Mouse (Mus musculus): ENCODE results near the gene Cobll1.
"Not testable (repeated sequence)": the region's sequence is repeated elsewhere in the genome, so short reads cannot be mapped to it uniquely, and the experiment has no call there.

Cobll1 gene

GRCm38 (mm10) chr2:65238964-65239570, at the start of gene Cobll1:
Cobll1 (minus strand) TSS chr2:65239403.
- peak; percentile 67 for DNase-seq (ENCODE audit: low read depth, low spot score)

GRCm38 (mm10) chr2:65288696-65289095, 49.5 kb upstream of the Cobll1 start:
- DNase-seq (ENCODE audit: low read depth, low spot score) = no peak

- DNase-seq (ENCODE audit: low read depth, low spot score) = peak; percentile 96
Observed at GRCm38 (mm10) chr2:65285380-65285779, 46.2 kb upstream of the Cobll1 start.

GRCm38 (mm10) chr2:65282979-65283378, 43.8 kb upstream of the Cobll1 start:
- no peak for DNase-seq (ENCODE audit: low read depth, low spot score)

GRCm38 (mm10) chr2:65279029-65279690, 40.0 kb upstream of the Cobll1 start:
- peak; percentile 42 for DNase-seq (ENCODE audit: low read depth, low spot score)

GRCm38 (mm10) chr2:65275443-65276061, 36.3 kb upstream of the Cobll1 start:
- DNase-seq (ENCODE audit: low read depth, low spot score) = no peak

GRCm38 (mm10) chr2:65273910-65274309, 34.7 kb upstream of the Cobll1 start:
- no peak for DNase-seq (ENCODE audit: low read depth, low spot score)

- DNase-seq (ENCODE audit: low read depth, low spot score) = peak; percentile 40
Observed at GRCm38 (mm10) chr2:65268731-65269130, 29.5 kb upstream of the Cobll1 start.

- no peak for DNase-seq (ENCODE audit: low read depth, low spot score)
Observed at GRCm38 (mm10) chr2:65267834-65268233, 28.6 kb upstream of the Cobll1 start.

GRCm38 (mm10) chr2:65266576-65267299, 27.5 kb upstream of the Cobll1 start:
- no peak for DNase-seq (ENCODE audit: low read depth, low spot score)

- no peak for DNase-seq (ENCODE audit: low read depth, low spot score)
Observed at GRCm38 (mm10) chr2:65262251-65262650, 23.0 kb upstream of the Cobll1 start.

GRCm38 (mm10) chr2:65260828-65261227, 21.6 kb upstream of the Cobll1 start:
- DNase-seq (ENCODE audit: low read depth, low spot score) = not testable (repeated sequence)

- DNase-seq (ENCODE audit: low read depth, low spot score) = no peak
Observed at GRCm38 (mm10) chr2:65260400-65260799, 21.2 kb upstream of the Cobll1 start.

GRCm38 (mm10) chr2:65257446-65257845, 18.2 kb upstream of the Cobll1 start:
- no peak for DNase-seq (ENCODE audit: low read depth, low spot score)

- DNase-seq (ENCODE audit: low read depth, low spot score) = no peak
Observed at GRCm38 (mm10) chr2:65256494-65257254, 17.5 kb upstream of the Cobll1 start.

GRCm38 (mm10) chr2:65250589-65251104, 11.4 kb upstream of the Cobll1 start:
- DNase-seq (ENCODE audit: low read depth, low spot score) = no peak

- DNase-seq (ENCODE audit: low read depth, low spot score) = no peak
Observed at GRCm38 (mm10) chr2:65249575-65249974, 10.4 kb upstream of the Cobll1 start.

GRCm38 (mm10) chr2:65240173-65240745, 1.1 kb upstream of the Cobll1 start:
- DNase-seq (ENCODE audit: low read depth, low spot score) = no peak

- DNase-seq (ENCODE audit: low read depth, low spot score) = peak; percentile 82
Observed at GRCm38 (mm10) chr2:65238171-65238963, 836 bp downstream of the Cobll1 start.

GRCm38 (mm10) chr2:65237610-65238170, 1.5 kb downstream of the Cobll1 start:
- peak; percentile 77 for DNase-seq (ENCODE audit: low read depth, low spot score)
